Mouse (Mus musculus): ENCODE results near the gene Rassf2.

Gene Rassf2

GRCm38 (mm10) chr2:132029646-132030417, at the start of gene Rassf2:
TSS of gene Rassf2 (minus strand) at chr2:132030258.
- DNase-seq (ENCODE audit: low spot score), result peak; percentile 83

- DNase-seq (ENCODE audit: low spot score), result no peak
Measured at GRCm38 (mm10) chr2:132079139-132079538, 49.1 kb upstream of the Rassf2 start.

GRCm38 (mm10) chr2:132073052-132073451, 43.0 kb upstream of the Rassf2 start:
- no peak for DNase-seq (ENCODE audit: low spot score)

GRCm38 (mm10) chr2:132069985-132070735, 40.1 kb upstream of the Rassf2 start:
- DNase-seq (ENCODE audit: low spot score), result no peak

- no peak for DNase-seq (ENCODE audit: low spot score)
Measured at GRCm38 (mm10) chr2:132064185-132064831, 34.2 kb upstream of the Rassf2 start.

GRCm38 (mm10) chr2:132063776-132064175, 33.7 kb upstream of the Rassf2 start:
- DNase-seq (ENCODE audit: low spot score), result no peak

- no peak for DNase-seq (ENCODE audit: low spot score)
Measured at GRCm38 (mm10) chr2:132061884-132062283, 31.8 kb upstream of the Rassf2 start.

GRCm38 (mm10) chr2:132059919-132060318, 29.9 kb upstream of the Rassf2 start:
- DNase-seq (ENCODE audit: low spot score), result peak; percentile 26

GRCm38 (mm10) chr2:132055349-132055753, 25.3 kb upstream of the Rassf2 start:
- DNase-seq (ENCODE audit: low spot score), result no peak

- DNase-seq (ENCODE audit: low spot score), result no peak
Measured at GRCm38 (mm10) chr2:132053824-132054223, 23.8 kb upstream of the Rassf2 start.

GRCm38 (mm10) chr2:132051798-132052197, 21.7 kb upstream of the Rassf2 start:
- peak; percentile 65 for DNase-seq (ENCODE audit: low spot score)

- DNase-seq (ENCODE audit: low spot score), result no peak
Measured at GRCm38 (mm10) chr2:132049921-132050320, 19.9 kb upstream of the Rassf2 start.

GRCm38 (mm10) chr2:132049491-132049890, 19.4 kb upstream of the Rassf2 start:
- no peak for DNase-seq (ENCODE audit: low spot score)

- no peak for DNase-seq (ENCODE audit: low spot score)
Measured at GRCm38 (mm10) chr2:132048143-132048772, 18.2 kb upstream of the Rassf2 start.

GRCm38 (mm10) chr2:132047364-132047763, 17.3 kb upstream of the Rassf2 start:
- no peak for DNase-seq (ENCODE audit: low spot score)

GRCm38 (mm10) chr2:132046659-132047058, 16.6 kb upstream of the Rassf2 start:
- no peak for DNase-seq (ENCODE audit: low spot score)

- no peak for DNase-seq (ENCODE audit: low spot score)
Measured at GRCm38 (mm10) chr2:132044320-132045274, 14.5 kb upstream of the Rassf2 start.

GRCm38 (mm10) chr2:132043101-132043621, 13.1 kb upstream of the Rassf2 start:
- DNase-seq (ENCODE audit: low spot score), result no peak

- peak; percentile 70 for DNase-seq (ENCODE audit: low spot score)
Measured at GRCm38 (mm10) chr2:132039894-132040293, 9.8 kb upstream of the Rassf2 start.

- DNase-seq (ENCODE audit: low spot score), result no peak
Measured at GRCm38 (mm10) chr2:132036326-132036725, 6.3 kb upstream of the Rassf2 start.

GRCm38 (mm10) chr2:132035470-132035835, 5.4 kb upstream of the Rassf2 start:
- peak; percentile 76 for DNase-seq (ENCODE audit: low spot score)

All from T-cell, adult 2 months (primary cell).